Mouse (Mus musculus) neural tube, embryonic 15.5 days (tissue): Measurements from ENCODE around the gene Degs2. TPM values are rescaled to one million over a fixed set of nuclear protein-coding genes. Genes with fewer than 3 reads are reported as not detected.

ENCODE experiments used
- ATAC-seq: fragments of 200-750 bp; cut with Nextera tagmentation; 2 replicates; pipeline ENCODE4 v1.8.0; 2017; ENCODE audit warnings: mild to moderate bottlenecking, moderate TSS enrichment, moderate library complexity; ENCODE audit not compliant: low FRiP score
- H3K27ac ChIP-seq: fragments of 300-500 bp; sonication (generic); replicated peaks from 2 replicates; pipeline ENCODE4 v1.5.1; 2015; ENCODE audit warnings: mild to moderate bottlenecking, inconsistent platforms
- H3K27me3 ChIP-seq: fragments of 300-500 bp; sonication (generic); replicated peaks from 2 replicates; pipeline ENCODE4 v1.6.1; 2015; ENCODE audit warnings: inconsistent platforms
- H3K36me3 ChIP-seq: fragments of 300-500 bp; sonication (generic); 2 replicates; pipeline ENCODE4 v1.6.1; 2015; ENCODE audit warnings: inconsistent platforms
- H3K4me1 ChIP-seq: fragments of 300-500 bp; sonication (generic); 2 replicates; pipeline ENCODE4 v1.6.1; 2015; ENCODE audit warnings: inconsistent platforms
- H3K4me2 ChIP-seq: fragments of 300-500 bp; sonication (generic); 2 replicates; pipeline ENCODE4 v1.6.1; 2015; ENCODE audit warnings: inconsistent platforms, mild to moderate bottlenecking, moderate library complexity
- H3K4me3 ChIP-seq: fragments of 300-500 bp; sonication (generic); replicated peaks from 2 replicates; pipeline ENCODE4 v1.5.1; 2015; ENCODE audit warnings: mild to moderate bottlenecking, inconsistent platforms
- H3K9ac ChIP-seq: fragments of 300-500 bp; sonication (generic); replicated peaks from 2 replicates; pipeline ENCODE4 v1.6.1; 2015; ENCODE audit warnings: mild to moderate bottlenecking, inconsistent platforms
- H3K9me3 ChIP-seq: fragments of 300-500 bp; sonication (generic); replicated peaks from 2 replicates; pipeline ENCODE4 v1.6.1; 2016; ENCODE audit warnings: inconsistent platforms
- WGBS: fragments of 180-500 bp; shearing (Covaris S2); methylation state at CpG from one replicate; pipeline ENCODE4 v1.1.7; 2015; ENCODE audit warnings: mixed read lengths; 5-methylcytosine and 5-hydroxymethylcytosine counted together
- microRNA counts: library from miRNA; unstranded; fragments of <30 nt; microRNA quantifications from one replicate; lab custom pipeline; 2016
- microRNA-seq: library from miRNA; unstranded; fragments of <30 nt; microRNA quantifications from one replicate; pipeline ENCODE4, GENCODE M21; 2017
- polyA plus RNA-seq: library from polyadenylated mRNA; unstranded; fragments of >200 nt; fragmentation: Nextera tagmentation; extraction: Ambion mirVana; gene quantifications from 2 replicates; pipeline ENCODE4 v1.2.1, GENCODE M21; 2015

The Degs2 gene
- polyA plus RNA-seq, 1 experiment from 2014 or later = 2.4 TPM

GRCm38 (mm10) chr12:108646234-108646633 is 55.9 kb downstream of the Degs2 start:
- Histone ChIP-seq H3K4me1 (0 out of 2 replicates have a peak, but pooled peaks cover 5% of the 10 kb centered on the region), H3K9me3 (no peaks in the 10 kb centered on the region), H3K9ac (no peak overlapping the region), H3K4me3 (no peak overlapping the region), H3K27ac (no peak overlapping the region), H3K27me3 (no peaks in the 10 kb centered on the region), H3K36me3 (peaks cover 24% of the 10 kb centered on the region), H3K4me2 (no peak overlapping the region)
- WGBS = 94% methylated on average over 1 of the region's 1 CpGs
- no peak for ATAC-seq

DNA sequence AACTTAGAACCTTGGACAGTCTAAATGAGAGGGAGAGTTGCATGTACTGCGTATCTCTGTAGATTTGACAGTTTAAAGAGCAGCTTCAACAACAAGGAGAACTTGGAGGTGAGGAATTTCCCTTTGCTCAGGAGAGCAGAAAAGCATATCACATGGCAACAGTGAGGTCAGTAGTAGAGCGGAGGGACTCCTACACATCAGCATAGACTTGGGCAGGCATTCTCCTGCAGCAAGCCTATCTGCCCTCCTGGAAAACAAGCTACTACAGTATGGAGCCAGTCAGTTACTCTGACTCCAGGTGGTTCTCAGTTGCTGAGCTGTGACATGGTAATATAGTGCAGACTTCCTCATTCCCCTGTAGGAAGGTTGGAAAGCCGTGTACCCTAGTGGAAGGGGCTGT is 60.1 kb downstream of the Degs2 start:
- H3K4me2 ChIP-seq = no peak overlapping the region
- no peak overlapping the region for H3K9ac ChIP-seq
- no peaks in the 10 kb centered on the region for H3K9me3 ChIP-seq
- 92% methylated on average over 3 of the region's 3 CpGs for WGBS
- H3K4me3 ChIP-seq = no peak overlapping the region
- no peaks in the 10 kb centered on the region for H3K27me3 ChIP-seq
- 0 out of 2 replicates have a peak, but pooled peaks cover 5% of the 10 kb centered on the region for H3K4me1 ChIP-seq
- peaks cover 6% of the 10 kb centered on the region; the same call in 1 of the 2 replicates for H3K36me3 ChIP-seq
- H3K27ac ChIP-seq = no peak overlapping the region
- no peak for ATAC-seq

DNA sequence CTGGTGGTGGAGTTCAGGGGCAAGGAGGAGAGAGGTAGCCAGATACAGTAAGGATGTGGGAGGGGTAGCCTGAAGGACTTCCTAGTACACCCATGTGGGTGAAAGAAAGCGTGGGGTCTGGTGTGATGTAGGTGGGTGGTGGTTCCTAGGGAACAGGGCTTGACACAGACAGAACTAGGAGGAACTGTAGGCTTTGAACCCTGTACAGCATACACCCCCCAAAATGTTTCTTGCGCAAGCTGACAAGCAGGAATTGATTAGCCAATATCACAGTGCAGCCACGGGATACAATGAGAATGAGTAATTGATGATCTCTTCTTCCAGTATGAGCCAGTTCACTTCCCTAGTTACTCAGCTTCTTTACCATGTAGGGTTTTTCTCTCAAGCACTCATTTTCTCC is 63.0 kb downstream of the Degs2 start:
- Histone ChIP-seq H3K9me3 (no peaks in the 10 kb centered on the region), H3K4me3 (no peak overlapping the region), H3K4me1 (no peaks in the 10 kb centered on the region), H3K27ac (no peak overlapping the region), H3K27me3 (no peaks in the 10 kb centered on the region), H3K4me2 (no peak overlapping the region), H3K36me3 (peaks cover 6% of the 10 kb centered on the region; the same call in 1 of the 2 replicates), H3K9ac (no peak overlapping the region)
- ATAC-seq = no peak
- WGBS = 87% methylated on average over 3 of the region's 3 CpGs

GRCm38 (mm10) chr12:108637440-108637839 is 64.7 kb downstream of the Degs2 start:
- 88% methylated on average over 5 of the region's 5 CpGs for WGBS
- Histone ChIP-seq H3K27ac (no peak overlapping the region), H3K4me1 (no peaks in the 10 kb centered on the region), H3K9me3 (no peaks in the 10 kb centered on the region), H3K4me3 (no peak overlapping the region), H3K27me3 (no peaks in the 10 kb centered on the region), H3K4me2 (no peak overlapping the region), H3K9ac (no peak overlapping the region), H3K36me3 (peaks cover 6% of the 10 kb centered on the region; the same call in 1 of the 2 replicates)
- no peak for ATAC-seq

- 92% methylated on average over 4 of the region's 4 CpGs for WGBS
- ATAC-seq = no peak
Observed at GRCm38 (mm10) chr12:108635501-108635900, 66.6 kb downstream of the Degs2 start.

GRCm38 (mm10) chr12:108634031-108634430 is 68.1 kb downstream of the Degs2 start:
- WGBS = 95% methylated on average over 1 of the region's 1 CpGs
- Histone ChIP-seq H3K4me2 (no peak overlapping the region), H3K9ac (no peak overlapping the region)

More at GRCm38 (mm10) chr12:108635501-108635900, 66.6 kb downstream of the Degs2 start:
- no peak overlapping the region for H3K27ac ChIP-seq
- H3K27me3 ChIP-seq = no peaks in the 10 kb centered on the region
- no peaks in the 10 kb centered on the region for H3K4me1 ChIP-seq
- H3K4me2 ChIP-seq = no peak overlapping the region
- H3K9me3 ChIP-seq = no peaks in the 10 kb centered on the region
- peaks cover 6% of the 10 kb centered on the region; the same call in 1 of the 2 replicates for H3K36me3 ChIP-seq
- H3K4me3 ChIP-seq = no peak overlapping the region
- H3K9ac ChIP-seq = no peak overlapping the region

DNA sequence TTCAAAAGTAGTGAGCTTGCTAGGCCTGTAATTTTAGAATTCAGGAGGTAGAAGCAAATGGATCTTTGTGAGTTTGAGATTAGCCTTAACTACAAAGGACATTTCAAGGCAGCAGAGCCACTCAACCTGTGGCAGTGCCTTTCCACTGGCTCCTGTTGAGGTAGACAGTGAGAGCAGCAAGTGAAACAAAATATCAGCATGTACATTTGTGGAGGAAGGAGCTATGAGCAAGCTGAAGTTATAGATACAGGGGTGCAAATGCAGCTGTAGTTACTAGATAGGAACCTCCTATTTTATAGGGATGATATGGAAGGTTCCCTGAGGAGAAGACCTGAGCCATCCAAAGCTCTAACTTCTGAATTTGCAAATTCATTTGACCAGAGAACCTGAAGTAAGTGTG is 69.6 kb downstream of the Degs2 start:
- Histone ChIP-seq H3K4me3 (no peak overlapping the region), H3K9ac (no peak overlapping the region), H3K27ac (no peak overlapping the region), H3K36me3 (peaks cover 2% of the 10 kb centered on the region; the same call in 1 of the 2 replicates), H3K4me1 (no peaks in the 10 kb centered on the region), H3K4me2 (no peak overlapping the region), H3K9me3 (no peaks in the 10 kb centered on the region), H3K27me3 (no peaks in the 10 kb centered on the region)
- no peak for ATAC-seq

More at GRCm38 (mm10) chr12:108634031-108634430, 68.1 kb downstream of the Degs2 start:
- H3K9me3 ChIP-seq = no peaks in the 10 kb centered on the region
- no peak for ATAC-seq
- no peaks in the 10 kb centered on the region for H3K27me3 ChIP-seq
- peaks cover 6% of the 10 kb centered on the region; the same call in 1 of the 2 replicates for H3K36me3 ChIP-seq
- H3K4me1 ChIP-seq = no peaks in the 10 kb centered on the region
- H3K27ac ChIP-seq = no peak overlapping the region
- H3K4me3 ChIP-seq = no peak overlapping the region

GRCm38 (mm10) chr12:108630741-108631688 is 71.1 kb downstream of the Degs2 start:
- ATAC-seq = no peak
- no peak overlapping the region for H3K4me3 ChIP-seq
- H3K4me1 ChIP-seq = 0 out of 2 replicates have a peak, but pooled peaks cover 4% of the 10 kb centered on the region
- no peaks in the 10 kb centered on the region for H3K27me3 ChIP-seq
- no peak overlapping the region for H3K4me2 ChIP-seq
- 93% methylated on average over 6 of the region's 6 CpGs for WGBS
- H3K27ac ChIP-seq = no peak overlapping the region
- H3K36me3 ChIP-seq = no peaks in the 10 kb centered on the region
- H3K9me3 ChIP-seq = no peaks in the 10 kb centered on the region
- no peak overlapping the region for H3K9ac ChIP-seq

DNA sequence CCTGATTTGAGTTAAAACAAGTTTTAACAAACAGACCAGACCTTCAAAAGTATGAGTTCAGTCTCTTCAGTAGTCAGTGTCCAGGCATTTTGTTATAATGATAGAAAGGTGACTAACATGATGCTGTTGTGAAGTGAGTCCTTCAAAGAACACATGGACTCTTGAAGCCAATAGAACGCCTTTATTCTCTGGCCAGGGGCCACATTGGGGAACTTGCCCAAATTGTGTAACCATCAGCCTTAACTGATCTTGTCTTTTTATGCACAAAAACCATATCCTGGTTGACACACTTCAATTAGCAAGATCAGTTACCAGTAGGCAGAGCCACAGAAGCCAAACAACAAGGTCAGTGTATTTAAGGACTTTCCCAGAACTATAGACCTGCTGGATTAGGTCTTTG is 72.6 kb downstream of the Degs2 start:
- H3K27ac ChIP-seq = no peak overlapping the region
- 100% methylated on average over 1 of the region's 1 CpGs for WGBS
- no peak overlapping the region for H3K4me3 ChIP-seq
- H3K9me3 ChIP-seq = no peaks in the 10 kb centered on the region
- H3K4me2 ChIP-seq = no peak overlapping the region
- no peak overlapping the region for H3K9ac ChIP-seq
- no peak for ATAC-seq
- peaks cover 16% of the 10 kb centered on the region; the same call in 1 of the 2 replicates for H3K4me1 ChIP-seq
- no peaks in the 10 kb centered on the region for H3K27me3 ChIP-seq
- H3K36me3 ChIP-seq = no peaks in the 10 kb centered on the region

MicroRNAs encoded within 50 kb of the gene (microRNA counts, 519-probe panel; counts per million panel counts)
- 3,825 counts per million, percentile 91 among the panel's probes with 10 or more counts for microRNA mmu-miR-342-3p (lab: Ali Mortazavi, UCI)
- 1,922 counts per million, percentile 37 among the panel's probes with 10 or more counts for microRNA mmu-miR-342-5p (lab: Ali Mortazavi, UCI)

Small RNA genes lying within 50 kb of the gene (microRNA-seq; reads per million reads assigned to microRNA genes)
- gene Gm23872 (not detected), gene Mir342 (5,206 reads per million, percentile 94 among the genes with 10 or more reads in this experiment)

Other genes with a start within 250 kb of the Degs2 start
- 188 and 226 TPM in 2 replicates for gene Evl, start 147.6 kb downstream of the Degs2 start, polyA plus RNA-seq
- gene Yy1, start 90.7 kb upstream of the Degs2 start, polyA plus RNA-seq = 10.2 and 13.7 TPM in 2 replicates
- 18.5 and 19.9 TPM in 2 replicates for gene Slc25a29, start 133.6 kb upstream of the Degs2 start, polyA plus RNA-seq
- gene Slc25a47, start 133.7 kb upstream of the Degs2 start, polyA plus RNA-seq = 6.7 and 7.7 TPM in 2 replicates
- gene Wdr25, start 191.3 kb upstream of the Degs2 start, polyA plus RNA-seq = 7.4 and 7.6 TPM in 2 replicates
- gene Wars, start 191.9 kb upstream of the Degs2 start, polyA plus RNA-seq = 100 and 102 TPM in 2 replicates